Mouse (Mus musculus): ENCODE measurements around the gene Kirrel3. TPM values are rescaled to one million over a fixed set of nuclear protein-coding genes. Genes with fewer than 3 reads are reported as not detected.

Gene Kirrel3
- polyA plus RNA-seq, 1 experiment from 2014 or later, result 0.06 TPM

- Histone ChIP-seq H3K4me2 (ENCODE audit: low read depth, low read length) (no peak overlapping the region), H3K27me3 (ENCODE audit: control insufficient read depth, insufficient read depth, low read depth, low read length) (no peaks in the 10 kb centered on the region), H3K9me3 (replicated peaks; ENCODE audit: control insufficient read depth, low read length) (no peaks in the 10 kb centered on the region), H3K36me3 (ENCODE audit: control insufficient read depth, insufficient read depth) (no peaks in the 10 kb centered on the region), H3K4me3 (ENCODE audit: low read depth, low read length) (no peak overlapping the region), H3K9ac (ENCODE audit: low read depth, low read length) (no peak overlapping the region), H3K4me1 (ENCODE audit: control insufficient read depth, low read depth, low read length) (no peaks in the 10 kb centered on the region), H3K27ac (ENCODE audit: low read length) (no peak overlapping the region)
- 58% methylated on average over 6 of the region's 6 CpGs for WGBS (ENCODE audit: insufficient replicate concordance)
- no peak for ATAC-seq (ENCODE audit: low read depth)
Observed at GRCm38 (mm10) chr9:34663412-34663811, 177.7 kb downstream of the Kirrel3 start.

- Histone ChIP-seq H3K4me1 (ENCODE audit: control insufficient read depth, low read depth, low read length) (no peaks in the 10 kb centered on the region), H3K36me3 (ENCODE audit: control insufficient read depth, insufficient read depth) (no peaks in the 10 kb centered on the region), H3K27ac (ENCODE audit: low read length) (no peak overlapping the region), H3K4me2 (ENCODE audit: low read depth, low read length) (no peak overlapping the region), H3K9me3 (replicated peaks; ENCODE audit: control insufficient read depth, low read length) (no peaks in the 10 kb centered on the region), H3K4me3 (ENCODE audit: low read depth, low read length) (no peak overlapping the region), H3K27me3 (ENCODE audit: control insufficient read depth, insufficient read depth, low read depth, low read length) (no peaks in the 10 kb centered on the region), H3K9ac (ENCODE audit: low read depth, low read length) (no peak overlapping the region)
- ATAC-seq (ENCODE audit: low read depth), result no peak
- WGBS (ENCODE audit: insufficient replicate concordance), result 57% methylated on average over 15 of the region's 15 CpGs
Observed at GRCm38 (mm10) chr9:34665361-34666129, 179.9 kb downstream of the Kirrel3 start.

DNA sequence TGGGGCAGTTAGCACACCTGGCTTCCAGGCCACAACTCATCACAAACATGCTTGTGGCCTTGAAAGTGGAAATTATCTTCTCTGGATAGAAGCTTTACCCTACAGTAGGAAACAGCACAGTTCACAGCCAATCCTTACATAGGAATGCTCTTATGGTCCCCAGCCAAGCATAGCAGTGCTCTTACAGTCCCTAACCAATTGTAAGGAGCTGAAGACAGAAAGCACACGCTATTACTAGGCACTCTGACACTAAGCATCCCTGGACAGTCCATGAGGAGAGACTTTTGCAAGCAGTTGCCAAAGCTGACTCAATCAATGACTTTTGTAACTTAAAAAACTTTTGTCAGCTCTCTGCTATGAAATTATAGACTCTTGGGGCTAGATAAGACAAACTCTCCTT lies 181.5 kb downstream of the Kirrel3 start:
- Histone ChIP-seq H3K9me3 (replicated peaks; ENCODE audit: control insufficient read depth, low read length) (no peaks in the 10 kb centered on the region), H3K4me1 (ENCODE audit: control insufficient read depth, low read depth, low read length) (no peaks in the 10 kb centered on the region), H3K27ac (ENCODE audit: low read length) (no peak overlapping the region), H3K4me2 (ENCODE audit: low read depth, low read length) (no peak overlapping the region), H3K4me3 (ENCODE audit: low read depth, low read length) (no peak overlapping the region), H3K9ac (ENCODE audit: low read depth, low read length) (no peak overlapping the region), H3K36me3 (ENCODE audit: control insufficient read depth, insufficient read depth) (no peaks in the 10 kb centered on the region), H3K27me3 (ENCODE audit: control insufficient read depth, insufficient read depth, low read depth, low read length) (no peaks in the 10 kb centered on the region)
- WGBS (ENCODE audit: insufficient replicate concordance), result 45% methylated on average over 1 of the region's 1 CpGs
- ATAC-seq (ENCODE audit: low read depth), result no peak

- H3K4me1 ChIP-seq (ENCODE audit: control insufficient read depth, low read depth, low read length), result no peaks in the 10 kb centered on the region
- 56% methylated on average over 2 of the region's 2 CpGs for WGBS (ENCODE audit: insufficient replicate concordance)
- H3K27ac ChIP-seq (ENCODE audit: low read length), result no peak overlapping the region
- no peak overlapping the region for H3K4me3 ChIP-seq (ENCODE audit: low read depth, low read length)
- H3K27me3 ChIP-seq (ENCODE audit: control insufficient read depth, insufficient read depth, low read depth, low read length), result no peaks in the 10 kb centered on the region
- H3K9ac ChIP-seq (ENCODE audit: low read depth, low read length), result no peak overlapping the region
- H3K9me3 ChIP-seq (replicated peaks; ENCODE audit: control insufficient read depth, low read length), result no peaks in the 10 kb centered on the region
- no peaks in the 10 kb centered on the region for H3K36me3 ChIP-seq (ENCODE audit: control insufficient read depth, insufficient read depth)
- no peak overlapping the region for H3K4me2 ChIP-seq (ENCODE audit: low read depth, low read length)
- ATAC-seq (ENCODE audit: low read depth), result no peak
Observed at GRCm38 (mm10) chr9:34670906-34671305, 185.2 kb downstream of the Kirrel3 start.

GRCm38 (mm10) chr9:34686798-34687197 lies 201.1 kb downstream of the Kirrel3 start:
- H3K9ac ChIP-seq (ENCODE audit: low read depth, low read length), result no peak overlapping the region
- 56% methylated on average over 6 of the region's 6 CpGs for WGBS (ENCODE audit: insufficient replicate concordance)
- no peak for ATAC-seq (ENCODE audit: low read depth)
- no peak overlapping the region for H3K27ac ChIP-seq (ENCODE audit: low read length)
- H3K4me3 ChIP-seq (ENCODE audit: low read depth, low read length), result no peak overlapping the region
- no peaks in the 10 kb centered on the region for H3K36me3 ChIP-seq (ENCODE audit: control insufficient read depth, insufficient read depth)
- H3K4me1 ChIP-seq (ENCODE audit: control insufficient read depth, low read depth, low read length), result no peaks in the 10 kb centered on the region
- no peaks in the 10 kb centered on the region for H3K9me3 ChIP-seq (replicated peaks; ENCODE audit: control insufficient read depth, low read length)
- H3K4me2 ChIP-seq (ENCODE audit: low read depth, low read length), result no peak overlapping the region
- no peaks in the 10 kb centered on the region for H3K27me3 ChIP-seq (ENCODE audit: control insufficient read depth, insufficient read depth, low read depth, low read length)

GRCm38 (mm10) chr9:34688358-34688757 lies 202.7 kb downstream of the Kirrel3 start:
- WGBS (ENCODE audit: insufficient replicate concordance), result 38% methylated on average over 4 of the region's 4 CpGs
- no peak overlapping the region for H3K4me2 ChIP-seq (ENCODE audit: low read depth, low read length)
- ATAC-seq (ENCODE audit: low read depth), result no peak
- no peak overlapping the region for H3K9ac ChIP-seq (ENCODE audit: low read depth, low read length)
- no peaks in the 10 kb centered on the region for H3K36me3 ChIP-seq (ENCODE audit: control insufficient read depth, insufficient read depth)
- H3K4me1 ChIP-seq (ENCODE audit: control insufficient read depth, low read depth, low read length), result no peaks in the 10 kb centered on the region
- H3K27me3 ChIP-seq (ENCODE audit: control insufficient read depth, insufficient read depth, low read depth, low read length), result no peaks in the 10 kb centered on the region
- H3K4me3 ChIP-seq (ENCODE audit: low read depth, low read length), result no peak overlapping the region
- no peak overlapping the region for H3K27ac ChIP-seq (ENCODE audit: low read length)
- H3K9me3 ChIP-seq (replicated peaks; ENCODE audit: control insufficient read depth, low read length), result no peaks in the 10 kb centered on the region

GRCm38 (mm10) chr9:34689375-34689774 lies 203.7 kb downstream of the Kirrel3 start:
- H3K4me1 ChIP-seq (ENCODE audit: control insufficient read depth, low read depth, low read length), result no peaks in the 10 kb centered on the region
- no peaks in the 10 kb centered on the region for H3K9me3 ChIP-seq (replicated peaks; ENCODE audit: control insufficient read depth, low read length)
- 55% methylated on average over 3 of the region's 3 CpGs for WGBS (ENCODE audit: insufficient replicate concordance)
- H3K27me3 ChIP-seq (ENCODE audit: control insufficient read depth, insufficient read depth, low read depth, low read length), result no peaks in the 10 kb centered on the region
- no peak overlapping the region for H3K27ac ChIP-seq (ENCODE audit: low read length)
- no peak overlapping the region for H3K4me3 ChIP-seq (ENCODE audit: low read depth, low read length)
- H3K9ac ChIP-seq (ENCODE audit: low read depth, low read length), result no peak overlapping the region
- no peak for ATAC-seq (ENCODE audit: low read depth)
- no peaks in the 10 kb centered on the region for H3K36me3 ChIP-seq (ENCODE audit: control insufficient read depth, insufficient read depth)
- no peak overlapping the region for H3K4me2 ChIP-seq (ENCODE audit: low read depth, low read length)

GRCm38 (mm10) chr9:34695646-34696045 lies 210.0 kb downstream of the Kirrel3 start:
- Histone ChIP-seq H3K27me3 (ENCODE audit: control insufficient read depth, insufficient read depth, low read depth, low read length) (no peaks in the 10 kb centered on the region), H3K9ac (ENCODE audit: low read depth, low read length) (no peak overlapping the region), H3K4me1 (ENCODE audit: control insufficient read depth, low read depth, low read length) (no peaks in the 10 kb centered on the region), H3K27ac (ENCODE audit: low read length) (no peak overlapping the region), H3K36me3 (ENCODE audit: control insufficient read depth, insufficient read depth) (no peaks in the 10 kb centered on the region), H3K4me2 (ENCODE audit: low read depth, low read length) (no peak overlapping the region), H3K4me3 (ENCODE audit: low read depth, low read length) (no peak overlapping the region), H3K9me3 (replicated peaks; ENCODE audit: control insufficient read depth, low read length) (no peaks in the 10 kb centered on the region)
- 55% methylated on average over 5 of the region's 5 CpGs for WGBS (ENCODE audit: insufficient replicate concordance)
- ATAC-seq (ENCODE audit: low read depth), result no peak

GRCm38 (mm10) chr9:34703547-34704300 lies 218.0 kb downstream of the Kirrel3 start:
- Histone ChIP-seq H3K4me3 (ENCODE audit: low read depth, low read length) (no peak overlapping the region), H3K4me2 (ENCODE audit: low read depth, low read length) (no peak overlapping the region), H3K27me3 (ENCODE audit: control insufficient read depth, insufficient read depth, low read depth, low read length) (no peaks in the 10 kb centered on the region), H3K4me1 (ENCODE audit: control insufficient read depth, low read depth, low read length) (no peaks in the 10 kb centered on the region), H3K9ac (ENCODE audit: low read depth, low read length) (no peak overlapping the region), H3K36me3 (ENCODE audit: control insufficient read depth, insufficient read depth) (no peaks in the 10 kb centered on the region), H3K27ac (ENCODE audit: low read length) (no peak overlapping the region), H3K9me3 (replicated peaks; ENCODE audit: control insufficient read depth, low read length) (no peaks in the 10 kb centered on the region)
- WGBS (ENCODE audit: insufficient replicate concordance), result 66% methylated on average over 12 of the region's 12 CpGs
- no peak for ATAC-seq (ENCODE audit: low read depth)
